Mouse (Mus musculus) forebrain, embryonic 16.5 days (tissue): ENCODE measurements around the gene Uba52. TPM values are rescaled to one million over a fixed set of nuclear protein-coding genes. Genes with fewer than 3 reads are reported as not detected.
A peak's percentile ranks its signal among the peaks of the same experiment; 100 is the strongest.

Source experiments
- ATAC-seq: fragments of 200-750 bp; cut with Nextera tagmentation; 2 replicates; pipeline ENCODE4 v1.8.0; 2017; ENCODE audit warnings: mild to moderate bottlenecking, moderate library complexity
- H3K27ac ChIP-seq: fragments of 300-500 bp; sonication (generic); 2 replicates; pipeline ENCODE4 v1.5.1; 2014; ENCODE audit warnings: low read length, control low read depth
- H3K27me3 ChIP-seq: fragments of 300-500 bp; sonication (generic); replicated peaks from 2 replicates; pipeline ENCODE4 v1.6.1; 2014; ENCODE audit warnings: low read length; ENCODE audit not compliant: control insufficient read depth, insufficient read depth
- H3K36me3 ChIP-seq: fragments of 300-500 bp; sonication (generic); 2 replicates; pipeline ENCODE4 v1.6.1; 2014; ENCODE audit not compliant: control insufficient read depth, insufficient read depth
- H3K4me1 ChIP-seq: fragments of 300-500 bp; sonication (generic); replicated peaks from 2 replicates; pipeline ENCODE4 v1.6.1; 2014; ENCODE audit warnings: low read length; ENCODE audit not compliant: control insufficient read depth, insufficient read depth
- H3K4me2 ChIP-seq: fragments of 300-500 bp; sonication (generic); 2 replicates; pipeline ENCODE4 v1.6.1; 2014; ENCODE audit warnings: mild to moderate bottlenecking, low read length, control low read depth
- H3K4me3 ChIP-seq: fragments of 300-500 bp; sonication (generic); replicated peaks from 2 replicates; pipeline ENCODE4 v1.5.1; 2014; ENCODE audit warnings: mild to moderate bottlenecking, low read length, control low read depth
- H3K9ac ChIP-seq: fragments of 300-500 bp; sonication (generic); replicated peaks from 2 replicates; pipeline ENCODE4 v1.6.1; 2014; ENCODE audit warnings: low read depth, low read length, control low read depth
- H3K9me3 ChIP-seq: fragments of 300-500 bp; sonication (generic); 2 replicates; pipeline ENCODE4 v1.6.1; 2016; ENCODE audit warnings: low read length; ENCODE audit not compliant: control insufficient read depth
- WGBS: fragments of 180-500 bp; shearing (Covaris S2); extraction: QIAGEN DNeasy Blood & Tissue Kit; methylation state at CpG from one replicate; pipeline ENCODE4 v1.1.7; 2014; 5-methylcytosine and 5-hydroxymethylcytosine counted together
- polyA plus RNA-seq: library from polyadenylated mRNA; unstranded; fragments of >200 nt; fragmentation: Nextera tagmentation; extraction: Ambion mirVana; gene quantifications from 2 replicates; pipeline ENCODE4 v1.2.1, GENCODE M21; 2015

Uba52 gene
- polyA plus RNA-seq, 1 experiment from 2014 or later, result 697 TPM

DNA sequence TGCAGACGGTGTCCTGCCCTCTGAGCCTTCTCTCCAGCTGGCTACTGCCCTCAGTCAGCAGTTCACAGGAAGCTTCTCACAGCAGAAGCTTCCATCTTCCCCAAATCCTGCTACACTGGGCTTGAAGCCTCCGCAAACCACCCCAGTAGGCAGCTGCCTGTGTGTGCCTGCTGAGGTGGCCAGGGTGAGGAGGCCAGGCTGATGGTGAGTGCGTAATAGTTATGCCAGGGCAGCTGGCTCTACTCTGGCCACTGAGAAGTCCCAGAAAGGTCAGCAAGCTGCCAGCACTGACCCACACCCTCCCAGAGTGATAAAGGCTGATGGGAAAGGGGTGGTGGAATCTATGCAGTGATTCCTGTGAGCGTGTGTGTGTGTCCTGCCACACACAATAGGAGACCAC is 44.3 kb downstream of the Uba52 start:
- Histone ChIP-seq H3K27ac (no peak overlapping the region), H3K9me3 (no peaks in the 10 kb centered on the region), H3K4me3 (no peak overlapping the region), H3K4me1 (no peaks in the 10 kb centered on the region), H3K9ac (no peak overlapping the region), H3K4me2 (no peak overlapping the region), H3K36me3 (no peaks in the 10 kb centered on the region), H3K27me3 (no peaks in the 10 kb centered on the region)
- no peak for ATAC-seq
- 86% methylated on average over 4 of the region's 4 CpGs for WGBS

DNA sequence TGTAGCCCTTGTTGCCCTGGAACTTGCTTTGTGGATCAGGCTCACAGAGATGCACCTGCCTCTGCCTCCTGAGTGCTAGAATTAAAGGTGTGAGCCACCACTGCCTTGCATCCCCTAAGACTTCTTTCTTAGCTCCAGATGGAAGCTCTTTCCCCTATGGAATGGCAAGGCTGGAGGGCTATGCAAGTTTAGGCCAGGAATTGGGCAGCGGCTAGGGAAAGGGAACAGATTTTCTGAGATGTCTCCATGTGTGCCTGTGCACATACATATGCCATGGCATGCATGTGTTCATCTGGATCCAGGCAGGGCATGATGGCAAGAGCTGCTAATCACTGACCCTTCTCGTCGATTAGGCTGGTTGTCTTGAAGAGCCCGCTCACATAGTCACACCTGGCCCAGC is 44.9 kb downstream of the Uba52 start:
- no peaks in the 10 kb centered on the region for H3K4me1 ChIP-seq
- no peak for ATAC-seq
- H3K9ac ChIP-seq, result no peak overlapping the region

DNA sequence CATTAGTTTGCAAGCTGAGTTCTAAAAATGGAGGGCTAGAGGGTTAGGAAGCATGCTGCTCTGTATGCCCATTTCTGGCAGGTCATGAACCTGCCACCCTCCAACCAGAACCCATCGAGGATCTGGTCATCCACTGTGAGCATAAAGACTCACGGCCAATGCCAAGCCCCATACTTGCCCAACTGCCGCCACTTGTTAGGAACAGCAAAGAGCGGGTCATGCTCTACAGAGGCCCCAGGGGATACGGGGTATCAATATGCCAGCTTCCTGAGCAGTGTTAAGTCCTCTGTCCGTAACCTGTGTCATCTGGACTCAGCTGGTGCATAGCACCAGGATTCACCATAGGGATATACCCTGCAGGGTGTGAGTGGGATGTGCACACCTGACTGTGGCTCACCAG is 46.4 kb downstream of the Uba52 start:
- H3K27me3 ChIP-seq, result no peaks in the 10 kb centered on the region
- no peak overlapping the region for H3K4me3 ChIP-seq
- no peak overlapping the region for H3K27ac ChIP-seq
- H3K9ac ChIP-seq, result no peak overlapping the region
- H3K4me1 ChIP-seq, result no peaks in the 10 kb centered on the region
- no peaks in the 10 kb centered on the region for H3K9me3 ChIP-seq
- no peaks in the 10 kb centered on the region for H3K36me3 ChIP-seq
- 87% methylated on average over 6 of the region's 6 CpGs for WGBS
- no peak for ATAC-seq
- no peak overlapping the region for H3K4me2 ChIP-seq

More for the DNA sequence above, 44.9 kb downstream of the Uba52 start:
- WGBS, result 94% methylated on average over 4 of the region's 4 CpGs
- no peaks in the 10 kb centered on the region for H3K9me3 ChIP-seq
- no peak overlapping the region for H3K4me2 ChIP-seq
- no peak overlapping the region for H3K4me3 ChIP-seq
- no peaks in the 10 kb centered on the region for H3K36me3 ChIP-seq
- H3K27ac ChIP-seq, result no peak overlapping the region
- H3K27me3 ChIP-seq, result no peaks in the 10 kb centered on the region

DNA sequence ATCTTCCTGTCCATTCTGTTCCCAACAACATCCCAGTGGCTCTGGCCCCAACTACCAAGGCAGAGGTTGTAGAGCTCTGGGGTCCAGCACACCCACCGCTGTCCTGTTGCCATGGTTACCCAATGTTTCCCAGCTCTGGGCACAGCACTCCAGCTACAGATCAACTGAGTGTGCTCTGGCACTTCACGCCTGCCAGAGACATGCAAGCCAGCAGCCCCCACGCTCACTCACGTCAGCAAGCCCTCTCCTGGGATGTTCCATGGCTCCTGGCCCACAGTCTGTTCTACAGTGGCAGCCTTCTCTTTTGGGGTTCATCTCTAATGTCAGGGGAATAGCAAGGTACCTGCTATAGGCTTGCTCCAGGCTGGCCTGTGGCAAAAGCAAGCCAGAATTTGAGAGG is 47.3 kb downstream of the Uba52 start:
- peak; percentile 14 for ATAC-seq
- no peaks in the 10 kb centered on the region for H3K36me3 ChIP-seq
- H3K27ac ChIP-seq, result no peak overlapping the region
- no peak overlapping the region for H3K4me2 ChIP-seq
- no peaks in the 10 kb centered on the region for H3K9me3 ChIP-seq
- no peak overlapping the region for H3K9ac ChIP-seq
- H3K4me1 ChIP-seq, result no peaks in the 10 kb centered on the region
- H3K4me3 ChIP-seq, result no peak overlapping the region
- 52% methylated on average over 4 of the region's 4 CpGs for WGBS
- no peaks in the 10 kb centered on the region for H3K27me3 ChIP-seq

DNA sequence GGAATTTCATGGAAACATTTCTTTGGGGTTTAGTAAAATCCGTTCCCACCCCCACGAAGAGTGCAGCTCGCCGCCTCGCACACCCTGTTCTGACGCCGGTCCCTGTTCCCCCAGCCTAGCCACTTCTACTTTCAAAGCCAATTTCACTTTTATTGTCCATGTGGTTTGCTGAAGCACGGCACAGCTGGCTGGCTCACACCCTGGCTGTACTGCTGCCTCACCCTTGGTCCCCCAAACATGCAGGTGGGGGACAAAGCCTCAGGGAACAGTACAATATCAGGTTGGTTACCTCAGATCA is 48.1 kb downstream of the Uba52 start:
- no peak for ATAC-seq
- H3K9ac ChIP-seq, result no peak overlapping the region
- H3K27ac ChIP-seq, result no peak overlapping the region
- H3K4me3 ChIP-seq, result no peak overlapping the region
- no peaks in the 10 kb centered on the region for H3K9me3 ChIP-seq
- no peaks in the 10 kb centered on the region for H3K27me3 ChIP-seq
- 92% methylated on average over 8 of the region's 8 CpGs for WGBS
- H3K4me2 ChIP-seq, result no peak overlapping the region
- H3K4me1 ChIP-seq, result no peaks in the 10 kb centered on the region
- H3K36me3 ChIP-seq, result no peaks in the 10 kb centered on the region

DNA sequence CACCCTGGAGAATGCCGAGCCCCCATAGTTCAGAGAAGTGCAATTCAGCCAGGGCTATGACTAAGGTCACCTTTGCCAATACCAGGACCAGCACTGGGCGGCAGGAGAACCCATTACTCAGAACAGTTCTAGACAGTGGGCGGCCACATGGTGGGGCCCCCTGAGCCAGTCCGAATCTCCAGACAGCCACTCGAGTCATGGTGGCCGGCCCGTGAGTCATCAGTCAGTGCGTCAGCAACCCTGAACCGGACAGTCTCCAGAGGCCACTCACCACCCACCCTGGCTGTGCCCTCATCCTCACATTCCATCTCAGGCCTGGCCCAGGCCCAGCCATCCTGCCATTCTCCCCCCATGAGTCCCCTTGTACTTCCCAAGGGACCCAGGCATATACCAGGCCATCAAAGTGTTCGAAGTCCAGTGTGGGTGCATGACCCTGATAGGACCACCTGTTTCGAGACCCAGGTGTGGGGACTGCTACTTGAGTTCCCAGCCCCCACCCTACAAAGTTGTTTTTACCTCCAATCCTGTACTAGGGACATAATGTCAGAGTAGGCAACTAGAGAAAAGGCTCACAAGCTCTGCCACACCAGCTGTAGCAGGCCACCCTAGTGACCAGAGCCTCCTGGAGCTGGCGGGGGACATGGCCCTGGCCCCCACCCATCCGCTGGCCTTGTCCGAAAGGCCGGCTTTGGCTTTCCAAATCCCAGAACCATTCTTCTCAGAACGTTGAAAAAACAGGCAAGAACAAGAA is 48.7 kb downstream of the Uba52 start:
- Histone ChIP-seq H3K9ac (no peak overlapping the region), H3K27ac (no peak overlapping the region), H3K4me3 (no peak overlapping the region), H3K27me3 (no peaks in the 10 kb centered on the region), H3K4me1 (no peaks in the 10 kb centered on the region), H3K4me2 (no peak overlapping the region), H3K36me3 (no peaks in the 10 kb centered on the region), H3K9me3 (no peaks in the 10 kb centered on the region)
- ATAC-seq, result no peak
- WGBS, result 87% methylated on average over 16 of the region's 16 CpGs

DNA sequence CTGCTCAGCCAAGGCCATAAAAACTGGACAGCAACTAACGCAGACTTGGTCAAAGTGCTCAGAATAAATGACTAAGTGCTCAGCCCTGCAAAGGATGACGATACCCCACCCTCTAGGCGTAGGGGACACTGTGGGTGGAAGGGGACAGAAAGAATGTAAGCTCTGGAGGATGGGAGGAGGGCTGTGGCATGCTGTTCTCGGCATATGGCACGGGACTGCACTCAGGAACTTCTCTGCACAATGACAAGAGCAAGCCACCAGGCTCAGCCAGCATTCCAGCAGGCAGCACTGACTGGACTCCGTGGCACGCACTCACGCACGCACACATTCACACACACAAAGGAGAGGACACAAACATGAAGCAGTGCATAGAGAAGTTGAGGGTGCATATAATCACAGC is 50.0 kb downstream of the Uba52 start:
- Histone ChIP-seq H3K9me3 (no peaks in the 10 kb centered on the region), H3K4me2 (no peak overlapping the region), H3K36me3 (no peaks in the 10 kb centered on the region), H3K9ac (no peak overlapping the region), H3K27ac (no peak overlapping the region), H3K4me1 (no peaks in the 10 kb centered on the region), H3K4me3 (no peak overlapping the region), H3K27me3 (no peaks in the 10 kb centered on the region)
- no peak for ATAC-seq
- 86% methylated on average over 9 of the region's 9 CpGs for WGBS

DNA sequence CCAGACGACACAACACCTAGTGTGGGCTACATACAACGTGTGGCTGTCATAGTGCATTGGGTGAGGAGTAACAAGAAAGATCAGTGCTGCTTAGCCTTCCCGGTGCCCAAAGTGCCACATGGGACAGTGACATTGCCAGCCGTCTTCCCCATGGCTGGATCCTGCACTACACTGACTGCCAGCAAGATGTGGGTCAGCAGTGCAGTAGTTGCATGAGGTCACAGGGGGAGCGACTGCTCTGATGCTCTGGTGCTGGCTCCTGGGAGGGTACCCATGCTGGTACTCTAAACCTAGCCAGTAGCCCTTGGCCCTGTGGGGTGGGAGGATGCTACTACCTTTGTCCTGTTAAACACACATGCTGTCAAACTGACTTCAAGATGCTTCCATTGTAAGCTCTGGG is 50.4 kb downstream of the Uba52 start:
- no peaks in the 10 kb centered on the region for H3K27me3 ChIP-seq
- WGBS, result 91% methylated on average over 5 of the region's 5 CpGs
- no peak overlapping the region for H3K4me3 ChIP-seq
- H3K36me3 ChIP-seq, result no peaks in the 10 kb centered on the region
- no peak overlapping the region for H3K27ac ChIP-seq
- H3K4me1 ChIP-seq, result no peaks in the 10 kb centered on the region
- no peak for ATAC-seq
- no peaks in the 10 kb centered on the region for H3K9me3 ChIP-seq
- no peak overlapping the region for H3K9ac ChIP-seq
- H3K4me2 ChIP-seq, result no peak overlapping the region

DNA sequence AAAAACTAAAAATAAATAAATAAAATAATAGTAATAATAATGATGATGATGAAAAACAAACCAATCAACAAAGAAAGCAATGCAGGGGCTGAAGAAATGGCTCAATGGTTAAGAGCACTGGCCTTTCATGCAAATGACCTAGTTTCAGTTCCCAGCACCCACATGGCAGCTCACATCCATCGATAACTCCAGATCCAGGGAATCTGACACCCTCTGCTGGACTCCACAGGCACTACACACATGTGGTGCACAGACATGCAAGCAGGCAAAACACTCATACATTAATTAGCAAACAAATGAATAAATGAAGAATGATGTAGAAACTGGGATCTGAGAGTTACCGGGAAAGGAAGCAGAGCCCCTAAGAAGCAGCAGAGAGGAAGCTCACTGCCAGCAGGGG is 51.0 kb downstream of the Uba52 start:
- H3K9me3 ChIP-seq, result no peaks in the 10 kb centered on the region
- 100% methylated on average over 2 of the region's 2 CpGs for WGBS

DNA sequence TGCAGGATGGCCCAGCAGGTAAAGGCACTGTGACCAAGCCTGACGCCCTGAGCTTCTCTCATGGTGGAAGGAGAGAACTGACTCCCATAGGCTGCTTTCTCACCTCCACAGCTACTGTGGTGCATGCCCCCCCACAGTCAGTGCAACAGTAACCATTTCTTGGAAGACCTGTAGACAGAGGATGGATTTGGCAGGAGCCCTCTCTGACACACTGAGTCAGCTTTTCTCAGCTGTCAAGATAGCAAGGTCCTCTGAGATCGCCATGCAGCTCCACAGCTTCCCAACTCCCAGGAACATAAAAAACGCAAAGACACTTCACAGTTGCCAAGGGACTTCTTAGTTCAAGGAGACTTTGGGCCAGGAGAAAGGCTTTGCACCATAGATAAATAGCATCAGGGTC is 52.1 kb downstream of the Uba52 start:
- Histone ChIP-seq H3K4me1 (no peaks in the 10 kb centered on the region), H3K27me3 (no peaks in the 10 kb centered on the region), H3K4me3 (no peak overlapping the region), H3K9me3 (no peaks in the 10 kb centered on the region), H3K9ac (no peak overlapping the region), H3K27ac (no peak overlapping the region), H3K36me3 (no peaks in the 10 kb centered on the region), H3K4me2 (no peak overlapping the region)
- ATAC-seq, result no peak
- WGBS, result 81% methylated on average over 3 of the region's 3 CpGs

More for the DNA sequence above, 51.0 kb downstream of the Uba52 start:
- H3K27me3 ChIP-seq, result no peaks in the 10 kb centered on the region
- H3K36me3 ChIP-seq, result no peaks in the 10 kb centered on the region
- no peak overlapping the region for H3K27ac ChIP-seq
- H3K4me3 ChIP-seq, result no peak overlapping the region
- H3K9ac ChIP-seq, result no peak overlapping the region
- H3K4me1 ChIP-seq, result no peaks in the 10 kb centered on the region
- no peak overlapping the region for H3K4me2 ChIP-seq
- ATAC-seq, result no peak
